Mouse (Mus musculus): ENCODE results near the gene Rap1gap2.
A peak's percentile ranks its signal among the peaks of the same experiment; 100 is the strongest.

Gene Rap1gap2

DNA sequence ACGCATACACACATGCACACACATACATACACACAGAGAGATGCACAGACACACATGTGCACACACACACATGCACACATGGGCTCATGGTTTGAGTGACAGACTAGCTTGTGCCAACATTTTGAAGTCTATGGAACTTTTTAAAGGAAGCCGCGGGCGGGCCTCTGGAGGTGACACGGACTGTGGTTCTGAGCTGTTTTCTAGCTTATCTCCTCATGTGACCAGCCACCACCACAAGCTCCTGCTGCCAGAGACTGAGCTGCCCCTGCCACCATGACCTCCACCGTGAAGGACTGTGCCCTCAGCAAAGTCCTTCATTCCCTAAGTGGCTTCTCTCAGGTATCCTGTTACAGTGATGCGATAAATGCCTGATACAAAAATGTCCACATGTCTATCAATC lies 76.3 kb downstream of the Rap1gap2 start:
- DNase-seq, result no peak

DNA sequence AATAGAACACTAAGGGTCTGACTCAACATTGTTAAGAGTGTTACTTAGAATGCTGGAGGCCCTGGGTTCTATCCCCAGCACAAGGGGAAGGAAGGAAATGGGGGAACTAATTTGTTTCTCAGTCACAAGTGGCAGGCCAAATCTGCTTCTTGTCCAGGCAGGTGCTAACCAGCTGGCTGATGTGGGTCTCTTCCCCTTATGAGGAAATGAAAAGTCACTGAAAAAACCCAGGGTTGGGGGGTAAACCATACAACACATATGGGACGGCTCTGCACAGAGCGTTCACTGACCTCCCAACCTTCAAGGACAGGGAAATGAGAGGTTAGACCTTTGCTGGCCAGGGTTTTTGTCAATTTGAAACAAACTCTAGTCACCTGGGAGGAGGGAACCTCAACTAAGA lies 77.7 kb downstream of the Rap1gap2 start:
- DNase-seq, result no peak

DNA sequence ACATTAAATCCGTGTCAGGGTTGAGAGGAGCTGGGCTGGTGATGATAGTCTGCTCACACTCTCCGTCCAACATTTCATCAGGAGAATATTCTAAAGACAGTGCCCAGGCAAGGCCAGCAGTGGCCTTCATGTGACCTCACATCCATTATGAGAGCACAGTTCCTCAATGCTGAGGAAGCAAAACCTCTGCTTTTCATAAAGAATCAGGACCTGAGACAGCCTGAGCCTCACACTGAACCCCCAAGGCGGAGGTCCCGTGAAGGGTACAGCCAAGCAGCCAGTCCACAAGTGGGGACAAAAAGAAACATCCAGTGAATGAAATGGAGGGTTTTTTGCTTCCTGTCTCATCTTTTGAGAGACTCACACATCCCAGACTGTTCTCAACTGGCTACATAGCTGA lies 78.3 kb downstream of the Rap1gap2 start:
- DNase-seq, result no peak

GRCm38 (mm10) chr11:74531725-74532124 lies 79.0 kb downstream of the Rap1gap2 start:
- no peak for DNase-seq

DNA sequence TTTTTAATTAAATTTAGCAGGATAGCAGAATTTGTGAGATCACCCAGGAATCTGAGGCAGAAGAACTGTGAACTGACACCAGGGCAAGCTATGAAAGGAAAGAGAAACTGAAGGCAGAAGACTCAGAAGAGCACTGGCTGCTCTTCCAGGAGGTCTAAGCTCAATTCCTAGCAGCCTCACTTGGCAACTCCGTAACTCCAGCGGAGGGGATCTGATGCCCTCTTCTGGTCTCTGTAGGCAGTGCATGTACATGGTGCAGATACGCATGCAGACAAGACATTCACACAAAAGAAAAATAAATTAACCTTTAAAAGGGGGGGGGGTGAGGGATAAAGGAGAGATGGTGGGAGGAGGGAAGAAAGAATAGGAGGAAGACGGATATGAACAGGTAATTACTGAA lies 80.9 kb downstream of the Rap1gap2 start:
- no peak for DNase-seq

GRCm38 (mm10) chr11:74527555-74527954 lies 83.2 kb downstream of the Rap1gap2 start:
- DNase-seq, result no peak

GRCm38 (mm10) chr11:74526180-74527158 lies 84.2 kb downstream of the Rap1gap2 start:
- DNase-seq, result peak; percentile 58 to 64

DNA sequence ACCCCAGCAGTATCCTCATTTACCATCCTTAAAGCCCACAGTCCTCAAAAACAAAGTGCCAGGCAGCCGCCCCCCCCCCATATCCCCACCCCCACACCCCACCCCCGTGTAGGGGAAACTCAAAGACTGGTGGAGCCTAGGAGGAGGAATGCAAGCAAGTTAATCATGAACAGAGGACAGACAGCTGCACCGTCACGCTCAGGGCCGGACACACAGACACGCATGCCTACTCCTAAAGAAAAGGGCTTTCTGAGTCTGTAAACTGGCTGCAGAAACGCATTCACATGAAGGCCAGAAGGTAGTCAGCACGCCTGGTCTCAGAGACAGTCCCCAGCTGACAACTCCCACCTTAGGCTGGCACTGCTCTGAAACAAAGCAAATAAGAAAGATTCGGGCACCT lies 85.1 kb downstream of the Rap1gap2 start:
- DNase-seq, result no peak

DNA sequence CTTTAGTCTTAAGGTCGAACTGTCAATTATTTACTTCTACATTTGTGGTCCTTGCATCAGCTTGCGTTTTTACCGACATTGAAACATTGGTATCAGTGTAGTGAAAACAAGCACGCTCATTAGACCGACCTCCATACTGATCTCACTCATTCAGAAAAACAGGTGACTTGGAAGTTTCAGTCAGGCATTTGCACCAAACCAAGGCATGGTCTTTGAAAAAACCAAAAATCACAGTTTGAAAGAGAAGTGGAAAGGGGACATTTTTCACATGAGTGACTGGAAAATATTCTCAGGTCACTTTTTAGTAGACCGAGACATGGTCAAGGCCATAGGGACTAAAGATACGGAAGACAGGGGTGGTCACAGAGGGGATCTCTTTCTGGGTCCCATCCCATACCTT lies 85.5 kb downstream of the Rap1gap2 start:
- DNase-seq, result no peak

DNA sequence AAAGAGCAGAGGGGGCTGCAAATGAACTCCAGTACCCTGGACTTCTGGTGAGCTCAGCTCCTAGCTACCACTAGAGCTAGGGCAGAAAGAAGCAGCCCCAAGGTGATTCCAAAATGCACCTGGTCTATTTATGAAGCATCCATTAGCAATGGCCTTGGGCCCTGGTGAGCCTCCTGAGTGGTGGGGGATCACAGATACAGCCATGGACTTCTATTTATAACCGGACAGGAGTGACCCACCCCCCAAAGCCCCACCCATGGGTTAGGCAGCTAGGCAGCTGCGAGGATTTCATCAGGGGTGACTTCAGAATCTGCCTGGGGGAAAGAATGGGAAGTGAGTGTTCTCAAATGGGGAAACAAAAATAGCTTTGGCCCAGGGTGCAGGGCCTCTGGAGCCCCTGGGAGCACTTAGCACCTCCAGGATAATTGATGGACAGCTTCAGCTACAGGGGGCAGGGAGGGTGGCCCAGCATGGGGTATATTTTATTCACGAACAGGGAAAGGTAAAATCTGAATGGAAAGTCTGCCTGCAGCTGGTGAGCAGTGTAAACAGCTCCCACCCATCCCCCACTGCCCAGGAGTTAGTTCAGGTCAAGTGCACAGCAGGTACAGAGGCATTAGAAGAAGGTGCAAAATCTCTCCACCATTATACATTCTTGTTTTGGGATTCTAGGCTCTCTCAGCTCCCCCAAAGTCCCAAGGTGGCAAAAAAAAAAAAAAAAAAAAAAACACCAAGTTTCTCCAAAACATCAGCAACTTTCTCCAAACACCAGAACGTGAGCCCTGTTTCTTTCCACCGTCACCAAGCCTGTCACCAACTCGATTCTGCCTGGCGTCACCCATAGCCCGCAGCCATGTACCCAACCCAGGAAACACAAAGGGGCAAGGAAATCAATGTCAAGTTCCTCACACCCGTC lies 86.4 kb downstream of the Rap1gap2 start:
- DNase-seq, result no peak

- DNase-seq, result no peak
Observed at GRCm38 (mm10) chr11:74523210-74523951, 87.3 kb downstream of the Rap1gap2 start.

DNA sequence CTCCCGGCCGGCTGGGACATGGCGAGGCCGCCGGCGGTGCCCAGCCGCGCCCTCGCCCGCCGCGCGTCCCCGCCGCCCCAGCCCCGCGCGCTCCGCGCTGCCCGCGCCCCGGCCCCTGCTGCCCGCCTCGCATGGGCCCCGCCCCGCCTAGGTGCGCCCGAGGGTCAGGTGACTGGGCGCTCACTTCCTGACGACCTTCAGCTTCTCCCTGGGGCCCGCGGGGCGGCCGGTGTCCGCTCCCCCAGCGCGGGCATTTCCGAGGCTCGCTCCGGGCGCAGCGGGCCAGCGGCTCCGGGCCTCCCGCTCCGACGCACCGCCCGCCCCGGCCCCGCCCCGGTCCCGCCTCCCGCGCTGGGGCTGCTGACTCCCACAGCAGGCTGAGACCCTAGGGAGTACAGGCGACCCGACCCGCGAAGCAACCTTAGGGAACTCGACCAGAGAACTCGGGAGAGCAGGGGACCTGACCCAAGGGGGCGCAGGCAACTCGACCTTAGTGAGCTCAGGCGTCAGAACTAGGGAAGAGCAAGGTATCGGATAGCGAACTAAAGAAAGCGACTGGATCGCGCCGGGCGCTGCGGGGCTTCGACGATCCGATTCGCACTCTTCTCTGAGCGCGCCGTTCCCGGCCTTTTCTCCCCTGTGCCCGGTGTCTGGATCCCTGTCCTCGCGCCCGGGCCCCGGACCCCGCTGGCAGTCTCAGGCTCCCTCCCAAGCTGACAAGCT lies 88.1 kb downstream of the Rap1gap2 start:
- DNase-seq, result peak; percentile 52 to 70

GRCm38 (mm10) chr11:74521981-74522486 lies 88.7 kb downstream of the Rap1gap2 start:
- DNase-seq, result peak; percentile 35 to 53

GRCm38 (mm10) chr11:74520201-74520600 lies 90.5 kb downstream of the Rap1gap2 start:
- no peak for DNase-seq

- DNase-seq, result peak; percentile 79 to 83
Observed at GRCm38 (mm10) chr11:74516112-74516511, 94.6 kb downstream of the Rap1gap2 start.

DNA sequence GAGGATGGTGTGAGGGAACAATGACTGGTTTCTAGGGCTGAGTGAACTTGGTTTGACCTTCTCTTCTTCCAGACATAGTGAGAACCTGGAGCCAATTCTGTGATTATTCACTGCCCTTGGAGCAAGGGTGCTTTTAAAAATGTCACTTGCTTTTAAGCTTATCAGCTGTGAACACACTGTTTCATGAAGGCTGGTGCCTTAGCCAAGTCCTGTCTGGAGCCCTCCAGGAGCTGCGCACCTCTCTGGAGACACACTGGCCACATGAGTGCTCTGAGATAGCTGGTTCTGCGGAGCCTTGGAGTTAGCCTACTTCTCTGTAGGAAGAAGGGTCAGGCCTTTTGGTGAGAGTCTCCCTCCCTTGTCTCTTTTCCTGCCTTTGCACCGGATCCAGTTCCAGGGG lies 95.7 kb downstream of the Rap1gap2 start:
- DNase-seq, result no peak

DNA sequence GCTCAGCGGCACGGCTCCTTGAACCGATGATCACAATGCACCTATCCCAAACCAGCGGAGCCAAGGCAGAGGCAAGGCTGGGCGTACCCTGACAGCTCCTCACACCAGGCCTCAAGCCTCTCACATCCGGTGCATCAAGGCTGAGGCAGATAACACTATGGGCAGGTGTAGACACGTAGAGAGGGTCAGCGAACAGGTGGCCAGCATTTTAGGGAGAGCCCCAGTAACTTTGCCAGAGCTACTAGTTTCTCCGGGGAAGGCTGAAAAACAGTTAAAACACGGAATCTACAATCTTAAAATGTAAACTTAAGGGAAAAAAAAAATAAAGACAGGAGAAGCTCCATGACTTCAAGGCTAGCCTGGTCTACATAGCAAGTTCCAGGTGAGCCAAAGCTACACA lies 98.1 kb downstream of the Rap1gap2 start:
- DNase-seq, result no peak

DNA sequence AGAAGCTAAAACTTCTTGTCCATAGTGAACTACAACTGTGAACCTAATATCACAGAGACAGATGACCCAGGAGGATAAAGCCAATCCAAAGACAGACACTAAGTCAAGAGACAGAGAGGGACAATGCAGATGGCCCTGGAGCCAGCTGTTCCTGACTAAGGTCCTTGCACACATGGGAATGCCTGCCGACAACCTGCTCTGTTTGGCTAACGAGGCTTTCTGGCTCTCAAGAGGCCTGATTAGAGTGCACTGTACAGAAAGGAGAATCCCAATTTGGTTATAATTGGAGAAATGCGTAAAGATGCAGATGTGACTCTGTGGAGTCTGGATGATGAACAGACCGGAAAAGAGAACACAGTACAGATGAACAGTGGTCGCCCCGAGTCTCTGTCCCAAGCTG lies 104.4 kb downstream of the Rap1gap2 start:
- no peak for DNase-seq

DNA sequence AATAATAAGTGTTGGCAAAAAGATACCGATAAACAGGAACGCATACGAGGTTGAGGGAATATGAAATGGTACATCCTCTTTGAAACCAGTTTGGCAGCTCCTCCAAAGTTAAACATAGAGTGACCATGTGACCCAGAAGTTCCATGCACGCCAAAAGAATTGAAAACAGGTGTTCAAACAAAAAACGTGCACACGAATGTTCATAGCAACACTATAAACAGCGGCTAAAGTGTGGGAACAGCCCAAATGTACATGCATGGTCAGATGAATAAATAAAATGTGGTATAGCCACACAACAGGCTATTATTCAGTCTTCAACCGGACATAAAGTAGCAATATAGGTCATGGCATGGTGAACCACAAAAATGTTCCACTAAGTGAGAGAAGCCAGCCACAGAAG lies 108.2 kb downstream of the Rap1gap2 start:
- DNase-seq, result no peak

DNA sequence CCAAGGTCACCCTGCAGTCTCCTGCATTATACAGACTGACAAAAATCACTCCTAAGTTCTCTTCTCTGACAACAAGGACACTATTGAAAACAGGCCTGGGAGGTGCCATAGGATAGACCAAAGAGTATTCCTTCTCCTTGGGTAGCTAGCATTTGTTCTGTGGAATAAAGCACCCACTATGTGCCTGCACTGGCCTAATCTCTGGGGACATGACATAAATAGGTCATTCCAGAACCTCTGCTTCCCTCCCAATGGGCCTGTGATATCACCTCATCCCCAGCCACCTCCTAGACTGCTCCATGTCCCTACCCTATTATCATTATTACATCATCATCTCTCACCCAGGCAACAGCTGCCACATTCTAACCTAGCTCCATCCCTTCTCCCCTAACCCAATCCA lies 108.7 kb downstream of the Rap1gap2 start:
- DNase-seq, result no peak

- peak in 1 of 2 experiments; percentile 31 for DNase-seq
Observed at GRCm38 (mm10) chr11:74501061-74501460, 109.7 kb downstream of the Rap1gap2 start.

Data from cerebellum, adult 18-20 months (tissue).